Comparison of ENCODE assay signal across 14 mouse cellular contexts in the genomic region with DNA sequence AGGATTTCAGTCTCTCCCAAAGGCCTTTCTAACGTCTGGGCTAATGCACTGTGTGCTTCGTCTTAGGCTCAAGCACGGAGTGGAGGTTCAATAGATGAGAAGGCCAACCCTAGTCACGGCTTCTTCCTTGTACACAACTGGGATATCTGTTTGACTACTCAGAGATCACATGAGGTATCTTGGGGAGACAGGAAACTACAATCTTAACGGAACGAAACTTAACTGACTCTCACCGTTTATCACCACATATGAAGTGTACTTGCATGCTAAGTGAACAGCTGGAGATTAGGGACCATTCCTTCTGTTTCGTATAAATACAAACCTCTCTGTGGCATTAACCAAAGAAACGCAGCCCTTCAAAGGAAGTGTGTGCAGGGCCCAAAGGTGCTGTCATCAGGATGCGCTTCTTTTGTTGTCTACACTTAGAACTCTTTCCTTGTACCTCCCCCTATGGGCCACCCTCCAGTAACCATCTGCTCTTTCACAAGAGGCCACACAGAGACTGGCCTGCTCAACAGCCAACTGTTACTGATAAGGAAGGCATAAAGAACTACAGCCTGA. TPM values are rescaled to one million over a fixed set of nuclear protein-coding genes. Genes with fewer than 3 reads are reported as not detected.
DNase-seq lines count a peak whose midpoint lies in the region; ATAC-seq and TF ChIP-seq lines count a peak whose summit lies in the region.
"Had no signal": no experiment of that assay in that cellular context is flagged by ENCODE, and none has a peak within 500 bp of the region (broad histone marks: within the 10 kb centered on the region; RNA-seq: fewer than 3 reads in every experiment).

No protein-coding gene starts in this region.

- no peaks in the 10 kb centered on the region for H3K9me3 ChIP-seq in heart, embryonic 13.5 days
- no peaks in the 10 kb centered on the region for H3K9me3 ChIP-seq in lung, embryonic 14.5 days (ENCODE audit: low read depth, low read length)
- H3K9me3 ChIP-seq: forebrain, embryonic 12.5 days; midbrain, embryonic 15.5 days had no signal

- H3K4me3 ChIP-seq in heart, embryonic 13.5 days = no peak overlapping the region
- H3K4me3 ChIP-seq in lung, embryonic 14.5 days (ENCODE audit: low read depth, low read length) = no peak overlapping the region
- no peak overlapping the region for H3K4me3 ChIP-seq in lung, adult 2 months (replicated peaks; ENCODE audit: extremely low read depth, low read depth, low read length)
- H3K4me3 ChIP-seq: forebrain, embryonic 12.5 days; midbrain, embryonic 15.5 days had no signal

- TF ChIP-seq POLR2A in lung, adult 2 months (IDR thresholded peaks at IDR 0.05; ENCODE audit: borderline replicate concordance, extremely low read depth, low read depth, low read length) = no peak

- TF ChIP-seq CTCF in lung, embryonic 14.5 days (IDR thresholded peaks at IDR 0.05; ENCODE audit: low read depth) = no peak
- TF ChIP-seq CTCF in lung, adult 2 months (IDR thresholded peaks at IDR 0.05; ENCODE audit: insufficient read depth, low read length) = no peak

- WGBS in heart, embryonic 13.5 days = 16% methylated on average over 10 of the region's 10 CpGs
- 36% methylated on average over 10 of the region's 10 CpGs for WGBS in lung, embryonic 14.5 days
- 47% methylated on average over 10 of the region's 10 CpGs for WGBS in lung, adult 2 months

- no peak overlapping the region for H3K27ac ChIP-seq in heart, embryonic 13.5 days (replicated peaks)
- no peak overlapping the region for H3K27ac ChIP-seq in lung, embryonic 14.5 days (ENCODE audit: low read depth)
- H3K27ac ChIP-seq: forebrain, embryonic 12.5 days; liver, embryonic 14.5 days; midbrain, embryonic 15.5 days had no signal

- H3K27me3 ChIP-seq in heart, embryonic 13.5 days (replicated peaks) = no peaks in the 10 kb centered on the region
- no peaks in the 10 kb centered on the region for H3K27me3 ChIP-seq in lung, embryonic 14.5 days (ENCODE audit: insufficient read depth, low read length)
- H3K27me3 ChIP-seq: forebrain, embryonic 12.5 days; midbrain, embryonic 15.5 days had no signal

- H3K4me2 ChIP-seq in heart, embryonic 13.5 days = peak overlapping the region; percentile 30
- no peak overlapping the region for H3K4me2 ChIP-seq in lung, embryonic 14.5 days
- H3K4me2 ChIP-seq: forebrain, embryonic 12.5 days; midbrain, embryonic 15.5 days had no signal

- DNase-seq in heart, postnatal 36 days = no peak
- DNase-seq in lung, embryonic 14.5 days = no peak
- DNase-seq in lung, adult 2 months = no peak
- peak; percentile 75 for DNase-seq in MEL-GATA-1-ER (ENCODE audit: extremely low read depth, low read depth)
- no peak for DNase-seq in ovary, postnatal 10 days (ENCODE audit: low spot score)
- DNase-seq: gastrocnemius, postnatal 25 days; thymus, adult 2 months had no signal

- H3K36me3 ChIP-seq in heart, embryonic 13.5 days = no peaks in the 10 kb centered on the region
- H3K36me3 ChIP-seq in lung, embryonic 14.5 days (ENCODE audit: insufficient read depth) = no peaks in the 10 kb centered on the region
- H3K36me3 ChIP-seq: forebrain, embryonic 12.5 days; midbrain, embryonic 15.5 days had no signal

- intact Hi-C loops in heart, postnatal 36 days (cut with DNase I) = no loop called here

- no peak for ATAC-seq in heart, embryonic 13.5 days (ENCODE audit: extremely low read depth, insufficient number of reproducible peaks, low FRiP score, low TSS enrichment)
- ATAC-seq in lung, embryonic 14.5 days (ENCODE audit: insufficient read depth) = peak; percentile 44; the same call in 1 of the 2 replicates
- ATAC-seq in megakaryocyte progenitor cell, adult 5-6 weeks (replicated peaks; ENCODE audit: poor library complexity) = peak; percentile 44
- ATAC-seq: midbrain, embryonic 15.5 days had no signal

- H3K9ac ChIP-seq in heart, embryonic 13.5 days = no peak overlapping the region
- H3K9ac ChIP-seq in lung, embryonic 14.5 days = no peak overlapping the region
- H3K9ac ChIP-seq: forebrain, embryonic 12.5 days; liver, embryonic 14.5 days; midbrain, embryonic 15.5 days had no signal

- H3K4me1 ChIP-seq in heart, embryonic 13.5 days = peaks cover 14% of the 10 kb centered on the region
- H3K4me1 ChIP-seq in lung, embryonic 14.5 days (ENCODE audit: insufficient read depth) = no peaks in the 10 kb centered on the region
- no peaks in the 10 kb centered on the region for H3K4me1 ChIP-seq in lung, adult 2 months (ENCODE audit: control insufficient read depth, insufficient read depth, low read length)
- H3K4me1 ChIP-seq: forebrain, embryonic 12.5 days; midbrain, embryonic 15.5 days had no signal

RNA-seq across cellular contexts. Expression of a gene that starts 55.8 kb away (rescaled TPM):
- 0.75 and 1.1 TPM in 2 replicates for polyA plus RNA-seq in heart, embryonic 13.5 days (2015; fragmentation: Nextera tagmentation; extraction: Ambion mirVana)
- total RNA-seq in heart, postnatal 36 days (2021) = under 1 TPM; 0.50 to 0.76 TPM
- 1.5 TPM in 2 replicates for polyA plus RNA-seq in lung, embryonic 14.5 days (2014; fragmentation: Nextera tagmentation; extraction: Ambion mirVana)
- polyA plus RNA-seq in lung, adult 2 months (2012; rRNA removed) = 67.3 and 73.6 TPM in 2 replicates
- total RNA-seq in megakaryocyte progenitor cell, adult 5-6 weeks (2015) = not detected in 2 replicates
- total RNA-seq in megakaryocyte progenitor cell, adult 5-6 weeks (2017) = not detected in 2 replicates
- total RNA-seq: hematopoietic stem cell, adult 5-6 weeks had no signal
- polyA plus RNA-seq: C2C12 had no signal

Comparison
In these comparisons a context has a peak if more than half of its experiments do, and no peak if none do; other contexts are left out.
1. RNA of a gene that starts 55.8 kb away (polyA plus RNA-seq): 67.3 to 73.6 TPM in lung, adult 2 months; 1.5 TPM in lung, embryonic 14.5 days and 0.75 to 1.1 TPM in heart, embryonic 13.5 days; every median in the first group is over 10 times any median in the second.